Mouse (Mus musculus): Measurements from ENCODE around the gene BC107364. TPM values are rescaled to one million over a fixed set of nuclear protein-coding genes. Genes with fewer than 3 reads are reported as not detected.
"Not testable (repeated sequence)": the region's sequence is repeated elsewhere in the genome, so short reads cannot be mapped to it uniquely, and the experiment has no call there.

Gene BC107364
- total RNA-seq, 2 experiments from 2014 or later = not detected

GRCm38 (mm10) chr3:96414126-96414950 is 37.8 kb downstream of the BC107364 start:
- peak; percentile 83 for DNase-seq

- no peak for DNase-seq
Measured at GRCm38 (mm10) chr3:96413581-96414125, 38.5 kb downstream of the BC107364 start.

DNA sequence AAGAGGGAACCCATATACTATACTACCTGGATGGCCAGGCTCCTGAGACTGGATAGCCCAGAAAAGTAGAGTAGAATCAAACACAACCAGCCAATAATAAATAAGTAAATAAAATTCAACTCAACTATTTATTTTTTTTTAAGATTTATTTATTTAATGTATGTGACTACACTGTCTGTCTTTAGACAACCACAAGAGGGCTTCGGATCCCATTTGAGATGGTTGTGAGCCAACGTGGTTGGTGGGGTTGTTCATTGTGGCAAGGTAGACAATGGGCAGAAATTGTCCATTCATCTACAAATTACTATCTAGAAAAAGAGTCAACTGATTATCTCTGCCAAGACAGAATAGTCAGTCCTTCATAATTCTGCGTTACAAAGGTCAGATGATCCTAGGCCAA is 40.3 kb downstream of the BC107364 start:
- no peak for DNase-seq

- peak; percentile 11 for DNase-seq
Measured at GRCm38 (mm10) chr3:96410966-96411365, 41.1 kb downstream of the BC107364 start.

DNA sequence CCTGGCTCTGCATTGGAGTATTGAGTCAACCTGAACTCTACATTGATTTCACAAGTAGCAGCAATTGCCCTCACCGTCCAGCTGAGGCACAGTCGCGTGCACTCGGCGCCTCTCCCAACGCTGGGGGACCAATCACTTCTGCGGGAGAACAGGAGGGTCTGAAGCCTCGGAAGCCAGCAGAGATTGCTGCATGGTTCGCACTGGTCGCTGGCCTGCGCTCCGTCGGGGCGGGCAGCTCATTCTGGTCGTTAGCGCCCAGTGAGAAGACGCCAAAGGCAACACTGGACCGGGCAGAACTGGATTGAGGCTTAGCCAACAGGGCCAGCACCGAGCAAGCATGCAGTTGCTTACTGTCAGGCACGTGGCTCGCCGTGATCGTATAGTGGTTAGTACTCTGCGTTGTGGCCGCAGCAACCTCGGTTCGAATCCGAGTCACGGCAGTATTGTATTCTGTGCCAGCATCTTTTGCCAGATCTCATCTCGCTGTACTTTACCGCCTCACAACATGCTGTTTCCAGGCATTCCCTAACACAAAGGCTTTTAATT is 42.3 kb downstream of the BC107364 start:
- peak; percentile 2 for DNase-seq

- DNase-seq = not testable (repeated sequence)
Measured at GRCm38 (mm10) chr3:96408111-96408510, 44.0 kb downstream of the BC107364 start.

DNA sequence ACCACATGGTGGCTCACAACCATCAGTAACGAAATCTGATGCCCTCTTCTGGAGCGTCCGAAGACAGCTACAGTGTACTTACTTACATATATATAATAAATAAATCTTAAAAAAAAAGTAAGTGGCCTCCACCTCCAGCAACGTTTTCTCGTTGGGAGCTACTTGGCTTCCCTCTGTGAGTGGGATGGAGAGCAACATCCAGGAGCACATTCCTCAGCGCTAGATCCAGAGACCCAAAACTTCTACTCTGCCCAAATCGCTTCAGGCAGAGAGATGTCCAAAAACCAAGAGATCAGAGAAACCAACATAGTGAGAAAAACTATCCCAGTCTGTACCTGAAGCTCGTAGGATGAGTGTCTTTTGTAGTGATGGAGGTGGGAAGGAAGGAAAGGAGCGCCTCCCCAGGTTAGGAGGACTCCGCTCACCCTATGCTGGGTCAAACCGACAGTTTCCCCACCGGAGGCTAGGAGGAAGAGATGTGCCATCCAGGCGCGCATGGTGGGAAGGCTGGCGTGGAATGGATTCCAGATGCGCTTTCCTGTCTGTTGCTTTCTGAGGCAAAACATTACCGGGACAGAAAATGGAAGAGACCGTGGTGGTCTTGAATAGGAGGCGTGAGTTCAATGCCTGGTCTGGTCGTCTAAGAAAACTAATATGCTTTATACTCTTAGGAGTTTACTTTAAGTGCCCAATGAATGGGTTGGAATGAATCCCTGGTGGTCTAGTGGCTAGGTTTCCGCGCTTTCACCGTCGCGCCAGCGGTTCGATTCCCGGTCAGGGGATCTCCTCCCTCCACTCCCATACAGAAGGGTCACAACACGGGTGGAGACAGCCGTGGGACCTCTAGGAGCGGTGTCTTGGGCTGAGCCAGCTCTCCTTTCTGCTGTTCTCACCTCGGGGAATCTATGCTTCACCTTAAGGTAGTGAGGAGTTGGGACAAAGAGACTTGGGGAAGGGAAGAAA is 46.3 kb downstream of the BC107364 start:
- DNase-seq = no peak

GRCm38 (mm10) chr3:96405004-96405403 is 47.1 kb downstream of the BC107364 start:
- DNase-seq = no peak

GRCm38 (mm10) chr3:96404450-96404849 is 47.7 kb downstream of the BC107364 start:
- DNase-seq = no peak

DNA sequence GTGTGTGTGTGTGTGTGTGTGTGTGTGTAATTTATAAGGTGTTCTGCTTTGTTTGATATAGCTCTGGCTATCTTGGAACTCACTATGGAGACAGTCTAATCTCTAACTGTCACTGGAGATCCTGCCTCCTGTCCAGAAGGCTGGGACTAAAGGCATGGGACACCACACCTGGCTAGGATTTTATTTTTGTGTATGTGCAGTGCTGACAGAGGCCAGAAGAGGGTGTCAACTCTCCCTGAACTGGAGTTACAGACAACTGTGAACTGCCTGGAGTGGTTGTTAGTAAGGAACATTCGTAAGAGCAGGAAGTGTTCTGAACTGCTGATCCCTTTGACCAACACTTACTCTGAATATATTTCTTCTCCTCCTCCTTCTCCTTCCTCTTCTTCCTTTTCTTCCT is 49.1 kb downstream of the BC107364 start:
- no peak for DNase-seq

DNA sequence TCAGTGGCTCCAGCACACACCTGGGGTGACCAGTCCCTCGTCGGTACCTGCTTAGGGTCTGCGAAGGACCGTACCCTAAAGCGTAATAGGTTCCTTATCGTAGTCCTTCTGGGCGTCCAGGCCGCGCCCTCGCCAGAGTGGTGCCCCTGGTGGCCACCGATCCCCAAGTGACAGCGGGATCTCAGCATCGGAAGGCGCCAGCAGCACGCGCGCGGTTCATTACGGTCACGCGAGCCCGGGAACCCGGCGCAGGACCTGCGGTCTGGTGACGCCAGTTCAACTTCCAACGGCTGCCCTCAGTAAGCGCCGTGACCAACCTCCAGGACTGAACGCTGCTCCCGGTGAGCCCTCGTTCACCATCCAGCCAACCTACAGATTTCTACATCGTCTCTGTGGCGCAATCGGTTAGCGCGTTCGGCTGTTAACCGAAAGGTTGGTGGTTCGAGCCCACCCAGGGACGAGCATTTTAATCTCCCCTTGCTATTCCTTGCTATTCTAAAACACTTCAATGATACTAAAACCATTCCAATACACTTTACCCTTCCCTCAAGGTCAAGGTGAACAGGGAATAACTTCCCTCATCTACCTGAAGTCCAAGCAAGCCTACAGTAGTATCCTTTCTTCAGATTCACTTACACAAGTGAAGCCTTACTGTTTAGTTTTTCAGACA is 50.1 kb downstream of the BC107364 start:
- DNase-seq = peak; percentile 6

DNA sequence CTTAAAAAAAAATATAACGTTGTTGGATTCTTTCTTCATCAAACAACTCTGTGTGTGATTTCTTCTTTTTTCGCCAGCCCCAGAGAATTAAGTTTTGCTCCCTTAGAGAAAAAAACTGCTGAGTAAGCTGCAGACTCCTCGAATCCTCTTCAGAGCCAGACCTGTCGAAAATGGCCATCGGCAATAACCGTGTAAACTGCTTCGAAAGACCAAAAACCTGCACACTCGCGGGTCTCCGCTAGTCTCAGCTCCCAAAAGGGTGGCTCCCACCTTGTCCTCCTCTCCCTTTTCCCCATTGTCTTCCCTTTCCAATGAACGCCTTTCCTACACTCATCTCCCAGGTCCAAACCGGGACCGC is 50.7 kb downstream of the BC107364 start:
- DNase-seq = no peak

- DNase-seq = no peak
Measured at GRCm38 (mm10) chr3:96398911-96399310, 53.2 kb downstream of the BC107364 start.

- no peak for DNase-seq
Measured at GRCm38 (mm10) chr3:96396857-96397256, 55.2 kb downstream of the BC107364 start.

- DNase-seq = not testable (repeated sequence)
Measured at GRCm38 (mm10) chr3:96387202-96387601, 64.9 kb downstream of the BC107364 start.

Other genes with a start within 250 kb of the BC107364 start
- gene Bola1, start 232.6 kb downstream of the BC107364 start, total RNA-seq (2021) = 10 to 100 TPM; 28.6 to 31.3 TPM
- 10 to 100 TPM; 17.5 to 21.2 TPM for gene Hist2h2ab, start 232.4 kb downstream of the BC107364 start, total RNA-seq (2021)
- 100 to 1,000 TPM; 154 to 170 TPM for gene Hist2h2ac, start 231.4 kb downstream of the BC107364 start, total RNA-seq (2021)
- gene Hist2h2be, start 231.2 kb downstream of the BC107364 start, total RNA-seq (2021) = 10 to 100 TPM in 1 of 2 experiments, 1 to 10 TPM in 1; 6.9 to 10.8 TPM
- gene Hist2h3c2, start 213.2 kb downstream of the BC107364 start, total RNA-seq (2021) = 100 to 1,000 TPM; 135 to 152 TPM
- 1,000 to 10,000 TPM in 1 of 2 experiments, 100 to 1,000 TPM in 1; 944 to 1,071 TPM for gene Hist2h2aa2, start 212.0 kb downstream of the BC107364 start, total RNA-seq (2021)
- gene Hist2h2aa1, start 206.8 kb downstream of the BC107364 start, total RNA-seq (2021) = 10 to 100 TPM; 27.3 to 37.4 TPM
- gene Hist2h3c1, start 205.6 kb downstream of the BC107364 start, total RNA-seq (2021) = under 1 TPM in 1 of 2 experiments, not detected in 1; 0.39 TPM
- 10 to 100 TPM; 71.1 to 77.9 TPM for gene Hist2h4, start 189.0 kb downstream of the BC107364 start, total RNA-seq (2021)
- 100 to 1,000 TPM; 500 to 681 TPM for gene Hist2h3b, start 183.7 kb downstream of the BC107364 start, total RNA-seq (2021)
- 100 to 1,000 TPM; 491 to 635 TPM for gene Hist2h2bb, start 182.6 kb downstream of the BC107364 start, total RNA-seq (2021)
- gene Fcgr1, start 158.3 kb downstream of the BC107364 start, total RNA-seq (2021) = under 1 TPM; 0.84 to 0.88 TPM
- 10 to 100 TPM; 14.0 to 29.6 TPM for gene Hfe2, start 72.9 kb upstream of the BC107364 start, total RNA-seq (2021)
- gene Txnip, start 105.7 kb upstream of the BC107364 start, total RNA-seq (2021) = 100 to 1,000 TPM; 601 to 945 TPM
- gene Gm16253, start 124.7 kb upstream of the BC107364 start, total RNA-seq (2021) = under 1 TPM in 1 of 2 experiments, not detected in 1; 0.61 TPM
- gene Polr3gl, start 141.9 kb upstream of the BC107364 start, total RNA-seq (2021) = 10 to 100 TPM; 29.3 to 34.3 TPM
- under 1 TPM; 0.54 to 0.55 TPM for gene Ankrd34a, start 144.3 kb upstream of the BC107364 start, total RNA-seq (2021)
- gene Lix1l, start 148.8 kb upstream of the BC107364 start, total RNA-seq (2021) = 10 to 100 TPM; 33.3 to 42.6 TPM
- 10 to 100 TPM; 68.8 to 72.9 TPM for gene Rbm8a, start 177.6 kb upstream of the BC107364 start, total RNA-seq (2021)
- 10 to 100 TPM; 46.7 to 48.4 TPM for gene Pex11b, start 183.1 kb upstream of the BC107364 start, total RNA-seq (2021)
- gene Gm42957, start 183.2 kb upstream of the BC107364 start, total RNA-seq (2021) = under 1 TPM; 0.24 to 0.33 TPM
- 1 to 10 TPM; 1.8 to 2.0 TPM for gene Itga10, start 193.3 kb upstream of the BC107364 start, total RNA-seq (2021)
- 1 to 10 TPM; 1.5 to 1.9 TPM for gene Ankrd35, start 217.8 kb upstream of the BC107364 start, total RNA-seq (2021)
- 10 to 100 TPM; 22.0 to 32.0 TPM for gene Pias3, start 244.1 kb upstream of the BC107364 start, total RNA-seq (2021)

All from adrenal gland, postnatal 10 days (tissue).